Mouse (Mus musculus) splenic B cell, adult 2 months (primary cell): Measurements from ENCODE around the gene Bend6.

Experiments
- DNase-seq: peaks from one replicate; pipeline ENCODE4 v3.0.0-alpha.2; 2011; ENCODE audit warnings: low read depth, low spot score
- H3K27me3 ChIP-seq: 2 replicates; pipeline ENCODE4 v1.6.1; 2012; ENCODE audit warnings: mild to moderate bottlenecking, low read length, moderate library complexity, mixed read lengths; ENCODE audit not compliant: control insufficient read depth, poor library complexity, insufficient read depth, severe bottlenecking
- H3K36me3 ChIP-seq: 2 replicates; pipeline ENCODE4 v1.6.1; 2012; ENCODE audit warnings: mild to moderate bottlenecking, low read length, moderate library complexity, mixed read lengths; ENCODE audit not compliant: control insufficient read depth, poor library complexity, insufficient read depth, severe bottlenecking

The Bend6 gene

DNA sequence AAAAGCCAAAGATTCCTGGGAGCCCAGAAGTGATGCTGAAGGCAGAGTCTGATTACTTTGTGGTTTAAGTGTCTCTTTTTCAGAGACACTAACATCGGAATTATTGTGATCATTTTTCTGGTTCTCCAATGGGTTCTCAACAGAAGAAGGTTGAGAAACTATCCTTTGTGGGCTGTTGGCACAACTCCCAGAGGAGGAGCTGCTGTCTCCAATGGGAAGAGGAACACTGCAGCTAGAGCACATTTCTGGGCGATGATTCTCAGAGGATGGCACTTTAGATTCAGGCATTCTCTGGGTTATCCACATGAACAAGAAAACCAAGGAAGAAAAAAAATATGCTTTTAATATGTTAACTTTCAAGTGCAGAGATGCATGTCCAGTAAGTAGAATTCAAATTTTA lies 104.3 kb downstream of the Bend6 start:
- no peaks in the 10 kb centered on the region; the same call in 1 of the 2 replicates for H3K27me3 ChIP-seq
- peaks cover 13% of the 10 kb centered on the region for H3K36me3 ChIP-seq
- DNase-seq, result no peak
